Mouse (Mus musculus): ENCODE measurements around the gene Elac2. TPM values are rescaled to one million over a fixed set of nuclear protein-coding genes. Genes with fewer than 3 reads are reported as not detected.

Elac2 gene
- polyA plus RNA-seq, 1 experiment from 2014 or later, result 41.5 TPM

DNA sequence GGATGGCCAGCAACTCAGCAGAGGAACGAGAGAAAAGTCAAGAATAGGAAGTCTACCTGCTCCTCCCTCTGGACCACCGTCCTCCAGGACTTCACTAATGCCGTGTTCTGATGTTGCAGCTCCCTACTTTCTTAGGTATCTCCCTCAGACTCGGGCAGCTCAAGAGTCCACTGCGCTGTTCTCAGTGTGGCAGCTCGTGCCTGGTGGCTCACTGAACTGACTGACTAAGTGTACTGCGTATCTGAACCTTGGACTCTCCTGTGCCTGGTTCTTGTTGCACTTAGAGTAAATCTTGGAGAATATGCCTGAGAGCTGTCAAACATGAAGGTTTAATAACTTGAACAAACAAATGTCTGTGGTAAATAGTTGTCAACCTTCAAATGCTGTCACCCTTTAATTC lies 53.4 kb downstream of the Elac2 start:
- Histone ChIP-seq H3K9me3 (replicated peaks) (no peaks in the 10 kb centered on the region), H3K27ac (no peak overlapping the region), H3K4me1 (no peaks in the 10 kb centered on the region), H3K36me3 (no peaks in the 10 kb centered on the region), H3K27me3 (ENCODE audit: low read depth, poor library complexity, severe bottlenecking) (no peaks in the 10 kb centered on the region), H3K4me3 (no peak overlapping the region)
- DNase-seq (ENCODE audit: low spot score), result no peak
- WGBS, result 93% methylated on average over 7 of the region's 7 CpGs

DNA sequence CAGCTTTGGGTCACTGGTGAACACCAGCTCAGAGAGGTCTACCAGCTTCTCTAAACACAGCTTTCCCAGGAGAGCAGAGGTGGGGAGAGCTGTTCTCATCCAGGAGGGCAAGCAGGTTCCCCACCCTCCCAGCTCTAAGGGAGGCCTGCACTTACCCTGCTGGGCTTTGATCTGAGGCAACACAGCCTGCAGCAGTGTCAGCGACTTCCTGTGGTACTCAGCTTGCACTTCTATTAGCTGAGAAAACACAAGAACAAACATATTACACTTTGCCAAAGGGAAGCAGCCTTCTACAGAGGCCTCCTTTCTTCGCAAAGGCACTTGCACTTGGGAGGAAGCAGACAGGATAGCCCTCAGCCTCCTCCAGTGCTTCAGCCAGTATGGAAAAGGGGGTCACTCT lies 60.2 kb downstream of the Elac2 start:
- DNase-seq (ENCODE audit: low spot score), result no peak
- H3K27me3 ChIP-seq (ENCODE audit: low read depth, poor library complexity, severe bottlenecking), result no peaks in the 10 kb centered on the region
- H3K36me3 ChIP-seq, result no peaks in the 10 kb centered on the region
- no peak overlapping the region for H3K4me3 ChIP-seq
- peak overlapping the region; percentile 33; the same call in 1 of the 2 replicates for H3K27ac ChIP-seq
- no peaks in the 10 kb centered on the region for H3K9me3 ChIP-seq (replicated peaks)
- 23% methylated on average over 2 of the region's 2 CpGs for WGBS
- peaks cover 18% of the 10 kb centered on the region for H3K4me1 ChIP-seq

DNA sequence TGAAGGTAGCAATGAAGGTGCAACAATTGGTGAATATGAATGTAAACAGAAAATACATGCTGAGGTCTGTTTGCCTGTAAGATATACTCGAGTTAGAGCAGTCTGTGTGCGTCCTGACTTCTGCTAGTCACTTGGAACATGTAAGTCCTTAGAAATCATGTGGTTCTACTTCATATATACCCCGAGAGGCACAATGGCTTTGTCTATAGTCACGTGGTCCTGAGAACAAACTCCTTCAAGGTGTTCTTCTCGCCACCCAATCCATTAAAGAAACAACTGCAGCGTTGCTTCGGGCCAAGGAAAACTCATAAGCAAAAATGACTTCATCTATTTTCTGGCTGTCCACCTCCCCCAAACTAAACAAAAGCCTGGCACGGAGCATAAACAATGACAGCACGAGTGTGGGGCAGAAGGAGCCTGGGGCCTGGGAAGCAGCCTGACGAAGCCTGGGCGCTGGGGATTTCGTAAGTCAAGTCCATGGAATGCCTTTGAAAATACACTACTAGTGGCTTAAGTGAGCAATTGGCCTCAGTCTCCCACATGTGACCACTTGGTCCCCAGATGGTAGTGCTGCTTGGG lies 60.8 kb downstream of the Elac2 start:
- Histone ChIP-seq H3K27ac (peak overlapping the region; percentile 36; the same call in 1 of the 2 replicates), H3K9me3 (replicated peaks) (no peaks in the 10 kb centered on the region), H3K4me3 (no peak overlapping the region), H3K36me3 (no peaks in the 10 kb centered on the region), H3K4me1 (peaks cover 18% of the 10 kb centered on the region), H3K27me3 (ENCODE audit: low read depth, poor library complexity, severe bottlenecking) (no peaks in the 10 kb centered on the region)
- WGBS, result 77% methylated on average over 12 of the region's 12 CpGs
- DNase-seq (ENCODE audit: low spot score), result no peak

DNA sequence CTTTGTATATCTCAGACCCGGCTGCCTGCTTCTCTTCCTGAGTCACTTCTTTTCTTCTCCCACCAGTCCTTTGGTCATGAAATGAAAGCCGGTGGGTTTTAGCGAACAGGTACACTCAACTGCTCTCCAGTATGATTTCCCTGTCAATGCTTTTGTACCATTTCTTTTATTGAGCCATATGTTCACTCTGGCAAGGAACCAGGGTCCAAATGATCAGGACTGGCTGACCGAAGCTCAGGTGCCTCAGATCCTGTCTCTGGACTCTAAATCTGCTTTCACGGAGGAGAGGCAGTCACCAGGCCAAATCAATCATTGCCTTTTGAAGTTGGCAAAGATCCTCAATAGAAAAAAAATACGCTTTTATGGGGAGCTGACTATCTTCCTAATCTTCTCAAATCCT lies 61.7 kb downstream of the Elac2 start:
- Histone ChIP-seq H3K9me3 (replicated peaks) (no peaks in the 10 kb centered on the region), H3K4me1 (peaks cover 18% of the 10 kb centered on the region), H3K4me3 (no peak overlapping the region), H3K36me3 (no peaks in the 10 kb centered on the region), H3K27ac (no peak overlapping the region), H3K27me3 (ENCODE audit: low read depth, poor library complexity, severe bottlenecking) (no peaks in the 10 kb centered on the region)
- no peak for DNase-seq (ENCODE audit: low spot score)
- 89% methylated on average over 6 of the region's 6 CpGs for WGBS

DNA sequence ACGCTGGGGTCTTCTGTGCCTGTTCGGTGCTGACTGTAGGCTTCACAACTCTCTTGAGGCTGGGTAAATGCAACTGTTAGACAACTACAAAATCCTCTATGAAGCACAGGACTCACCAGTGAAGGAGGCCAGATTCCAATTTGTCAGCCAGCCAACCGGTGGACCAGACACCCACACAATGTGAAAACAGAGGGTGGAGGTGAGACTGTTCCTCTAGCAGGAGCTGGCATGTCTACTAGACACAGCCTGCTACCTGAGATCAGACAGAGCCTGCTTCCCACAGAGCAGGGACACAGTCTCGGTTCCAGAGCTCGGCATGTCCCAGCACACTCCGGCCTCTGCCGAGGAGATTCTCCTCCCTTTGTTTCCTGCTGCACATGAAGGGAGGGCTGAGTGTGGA lies 70.3 kb downstream of the Elac2 start:
- DNase-seq (ENCODE audit: low spot score), result no peak
- H3K36me3 ChIP-seq, result no peaks in the 10 kb centered on the region
- no peaks in the 10 kb centered on the region for H3K9me3 ChIP-seq (replicated peaks)
- no peak overlapping the region for H3K4me3 ChIP-seq
- 93% methylated on average over 7 of the region's 7 CpGs for WGBS
- H3K27me3 ChIP-seq (ENCODE audit: low read depth, poor library complexity, severe bottlenecking), result no peaks in the 10 kb centered on the region
- no peaks in the 10 kb centered on the region for H3K4me1 ChIP-seq
- no peak overlapping the region for H3K27ac ChIP-seq

DNA sequence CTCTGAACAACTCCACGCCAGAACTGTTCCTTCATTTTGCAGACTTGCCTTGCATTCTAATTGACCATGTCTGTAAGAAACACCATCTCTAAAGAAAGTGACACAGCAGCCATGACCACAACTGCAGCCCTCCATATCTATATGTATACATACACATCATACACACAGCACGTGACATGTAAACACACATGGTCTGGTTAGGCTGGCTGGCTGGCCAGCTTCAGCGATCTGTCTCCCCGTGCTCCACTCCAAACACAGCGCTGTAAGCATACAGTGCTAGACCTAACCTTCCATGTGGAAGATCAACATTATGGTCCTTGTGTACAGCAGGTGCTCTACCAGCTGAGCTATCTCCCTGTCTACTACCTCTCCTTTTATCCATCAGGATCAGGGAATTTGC lies 72.0 kb downstream of the Elac2 start:
- H3K4me3 ChIP-seq, result no peak overlapping the region
- H3K9me3 ChIP-seq (replicated peaks), result no peaks in the 10 kb centered on the region
- no peaks in the 10 kb centered on the region for H3K36me3 ChIP-seq
- no peak overlapping the region for H3K27ac ChIP-seq
- H3K4me1 ChIP-seq, result no peaks in the 10 kb centered on the region
- DNase-seq (ENCODE audit: low spot score), result no peak
- WGBS, result 93% methylated on average over 5 of the region's 5 CpGs
- H3K27me3 ChIP-seq (ENCODE audit: low read depth, poor library complexity, severe bottlenecking), result no peaks in the 10 kb centered on the region

Other genes starting within 250 kb of the Elac2 start
- not detected in 2 replicates for gene 1700086D15Rik, start 180.9 kb downstream of the Elac2 start, polyA plus RNA-seq (2016; fragmentation: Nextera tagmentation; extraction: Ambion mirVana)
- gene Arhgap44, start 183.9 kb downstream of the Elac2 start, polyA plus RNA-seq (2016; fragmentation: Nextera tagmentation; extraction: Ambion mirVana), result 2.3 and 2.8 TPM in 2 replicates